Mouse (Mus musculus) lung, postnatal 0 days (tissue): ENCODE data around the gene Tmem178b. TPM values are rescaled to one million over a fixed set of nuclear protein-coding genes. Genes with fewer than 3 reads are reported as not detected.

Experiments used
- ATAC-seq: fragments of 200-750 bp; cut with Nextera tagmentation; 2 replicates; pipeline ENCODE4 v1.8.0; 2017; ENCODE audit warnings: moderate library complexity
- DNase-seq: peaks from one replicate; pipeline ENCODE4 v3.0.0-alpha.2; 2016; ENCODE audit warnings: low spot score
- H3K27ac ChIP-seq: fragments of 300-500 bp; sonication (generic); 2 replicates; pipeline ENCODE4 v1.5.1; 2014; ENCODE audit warnings: antibody characterized with exemption, mild to moderate bottlenecking, low read length, mixed read lengths
- H3K27me3 ChIP-seq: fragments of 300-500 bp; sonication (generic); replicated peaks from 2 replicates; pipeline ENCODE4 v1.6.1; 2014; ENCODE audit warnings: low read length, mixed read lengths; ENCODE audit not compliant: insufficient read depth
- H3K36me3 ChIP-seq: fragments of 300-500 bp; sonication (generic); 2 replicates; pipeline ENCODE4 v1.6.1; 2014; ENCODE audit warnings: low read length, mixed read lengths; ENCODE audit not compliant: insufficient read depth
- H3K4me1 ChIP-seq: fragments of 300-500 bp; sonication (generic); 2 replicates; pipeline ENCODE4 v1.6.1; 2014; ENCODE audit warnings: antibody characterized with exemption, low read depth, low read length, mixed read lengths; ENCODE audit not compliant: insufficient read depth
- H3K4me2 ChIP-seq: fragments of 300-500 bp; sonication (generic); replicated peaks from 2 replicates; pipeline ENCODE4 v1.6.1; 2014; ENCODE audit warnings: low read depth, mild to moderate bottlenecking, low read length, moderate library complexity, mixed read lengths
- H3K4me3 ChIP-seq: fragments of 300-500 bp; sonication (generic); 2 replicates; pipeline ENCODE4 v1.5.1; 2014; ENCODE audit warnings: low read depth, low read length
- H3K9ac ChIP-seq: fragments of 300-500 bp; sonication (generic); replicated peaks from 2 replicates; pipeline ENCODE4 v1.6.1; 2014; ENCODE audit warnings: low read depth, mild to moderate bottlenecking
- H3K9me3 ChIP-seq: fragments of 300-500 bp; sonication (generic); 2 replicates; pipeline ENCODE4 v1.6.1; 2016; ENCODE audit warnings: low read length, mixed read lengths
- CTCF ChIP-seq: IDR thresholded peaks from 2 replicates; pipeline ENCODE4 v1.5.1; 2016; ENCODE audit warnings: antibody characterized with exemption, mild to moderate bottlenecking
- EP300 ChIP-seq: IDR thresholded peaks from 2 replicates; pipeline ENCODE4 v1.6.1; 2016; ENCODE audit warnings: antibody characterized with exemption, mild to moderate bottlenecking, control low read depth
- WGBS: fragments of 180-500 bp; shearing (Covaris S2); extraction: QIAGEN DNeasy Blood & Tissue Kit; methylation state at CpG from one replicate; pipeline ENCODE4 v1.1.7; 2014; 5-methylcytosine and 5-hydroxymethylcytosine counted together
- polyA plus RNA-seq: library from polyadenylated mRNA; unstranded; fragments of >200 nt; fragmentation: Nextera tagmentation; extraction: Ambion mirVana; gene quantifications from 2 replicates; pipeline ENCODE4 v1.2.1, GENCODE M21; 2015

Tmem178b gene
- polyA plus RNA-seq, 1 experiment from 2014 or later = 0.10 TPM

- no peak overlapping the region for H3K4me2 ChIP-seq
- no peaks in the 10 kb centered on the region for H3K4me1 ChIP-seq
- H3K27me3 ChIP-seq = no peaks in the 10 kb centered on the region
- TF ChIP-seq EP300 (no peak), CTCF (no peak)
- no peaks in the 10 kb centered on the region for H3K36me3 ChIP-seq
- H3K27ac ChIP-seq = no peak overlapping the region
- DNase-seq (no peak), ATAC-seq (no peak)
- no peak overlapping the region for H3K9ac ChIP-seq
- no peaks in the 10 kb centered on the region for H3K9me3 ChIP-seq
- WGBS = 58% methylated on average over 2 of the region's 2 CpGs
- no peak overlapping the region for H3K4me3 ChIP-seq
Measured at GRCm38 (mm10) chr6:40110729-40111128, 237.7 kb downstream of the Tmem178b start.

GRCm38 (mm10) chr6:40112488-40112887 lies 239.4 kb downstream of the Tmem178b start:
- no peak overlapping the region for H3K4me3 ChIP-seq
- no peaks in the 10 kb centered on the region for H3K4me1 ChIP-seq
- ATAC-seq (no peak), DNase-seq (no peak)
- WGBS = 75% methylated on average over 10 of the region's 10 CpGs
- H3K4me2 ChIP-seq = no peak overlapping the region
- H3K27me3 ChIP-seq = no peaks in the 10 kb centered on the region
- no peaks in the 10 kb centered on the region for H3K9me3 ChIP-seq
- no peak overlapping the region for H3K27ac ChIP-seq
- TF ChIP-seq EP300 (no peak), CTCF (no peak)
- H3K36me3 ChIP-seq = no peaks in the 10 kb centered on the region
- no peak overlapping the region for H3K9ac ChIP-seq

- H3K4me1 ChIP-seq = no peaks in the 10 kb centered on the region
- no peaks in the 10 kb centered on the region for H3K36me3 ChIP-seq
- 68% methylated on average over 3 of the region's 3 CpGs for WGBS
- no peaks in the 10 kb centered on the region for H3K27me3 ChIP-seq
- no peak overlapping the region for H3K27ac ChIP-seq
- H3K9ac ChIP-seq = no peak overlapping the region
- DNase-seq = no peak
- no peak overlapping the region for H3K4me3 ChIP-seq
- no peaks in the 10 kb centered on the region for H3K9me3 ChIP-seq
- H3K4me2 ChIP-seq = no peak overlapping the region
- ATAC-seq = no peak
- TF ChIP-seq CTCF (no peak), EP300 (no peak)
Measured at GRCm38 (mm10) chr6:40116225-40116624, 243.2 kb downstream of the Tmem178b start.

GRCm38 (mm10) chr6:40120176-40120575 lies 247.1 kb downstream of the Tmem178b start:
- TF ChIP-seq CTCF (no peak), EP300 (no peak)
- Histone ChIP-seq H3K36me3 (no peaks in the 10 kb centered on the region), H3K27me3 (no peaks in the 10 kb centered on the region), H3K4me3 (no peak overlapping the region), H3K27ac (no peak overlapping the region), H3K4me2 (no peak overlapping the region), H3K4me1 (no peaks in the 10 kb centered on the region), H3K9ac (no peak overlapping the region), H3K9me3 (no peaks in the 10 kb centered on the region)
- ATAC-seq (no peak), DNase-seq (no peak)
- WGBS = 74% methylated on average over 2 of the region's 2 CpGs

- DNase-seq = no peak
- Histone ChIP-seq H3K36me3 (no peaks in the 10 kb centered on the region), H3K4me1 (no peaks in the 10 kb centered on the region), H3K9ac (no peak overlapping the region), H3K4me2 (no peak overlapping the region), H3K27ac (no peak overlapping the region), H3K27me3 (no peaks in the 10 kb centered on the region), H3K9me3 (no peaks in the 10 kb centered on the region), H3K4me3 (no peak overlapping the region)
- TF ChIP-seq CTCF = no peak
- TF ChIP-seq EP300 = no peak
- 24% methylated on average over 4 of the region's 4 CpGs for WGBS
- ATAC-seq = no peak
Measured at GRCm38 (mm10) chr6:40121494-40121893, 248.4 kb downstream of the Tmem178b start.

GRCm38 (mm10) chr6:40123070-40123690 lies 250.1 kb downstream of the Tmem178b start:
- H3K9ac ChIP-seq = no peak overlapping the region
- H3K4me1 ChIP-seq = no peaks in the 10 kb centered on the region
- WGBS = 42% methylated on average over 12 of the region's 12 CpGs
- TF ChIP-seq EP300 (no peak), CTCF (no peak)
- H3K27me3 ChIP-seq = no peaks in the 10 kb centered on the region
- no peaks in the 10 kb centered on the region for H3K36me3 ChIP-seq
- no peak overlapping the region for H3K4me3 ChIP-seq
- H3K9me3 ChIP-seq = no peaks in the 10 kb centered on the region
- no peak overlapping the region for H3K27ac ChIP-seq
- DNase-seq (no peak), ATAC-seq (no peak)
- no peak overlapping the region for H3K4me2 ChIP-seq

GRCm38 (mm10) chr6:40123960-40124359 lies 250.9 kb downstream of the Tmem178b start:
- ATAC-seq (no peak), DNase-seq (no peak)
- Histone ChIP-seq H3K4me2 (no peak overlapping the region), H3K36me3 (no peaks in the 10 kb centered on the region), H3K27me3 (no peaks in the 10 kb centered on the region), H3K4me1 (no peaks in the 10 kb centered on the region), H3K9ac (no peak overlapping the region), H3K27ac (no peak overlapping the region), H3K4me3 (no peak overlapping the region), H3K9me3 (no peaks in the 10 kb centered on the region)
- no peak for TF ChIP-seq CTCF
- TF ChIP-seq EP300 = no peak
